Mouse (Mus musculus): Measurements from ENCODE around the gene Gm21887. TPM values are rescaled to one million over a fixed set of nuclear protein-coding genes. Genes with fewer than 3 reads are reported as not detected.
"Not testable (repeated sequence)": the region's sequence is repeated elsewhere in the genome, so short reads cannot be mapped to it uniquely, and the experiment has no call there.

Gm21887 gene
- total and polyA plus RNA-seq, 2 experiments from 2014 or later = 51.3 to 201 TPM

GRCm38 (mm10) chrX:170005194-170005593 lies 4.3 kb upstream of the Gm21887 start:
- H3K36me3 ChIP-seq (ENCODE audit: insufficient read depth, low read length); H3K4me1 ChIP-seq (ENCODE audit: insufficient read depth, low read length); H3K27me3 ChIP-seq (ENCODE audit: insufficient read depth, low read length); H3K4me2 ChIP-seq (ENCODE audit: low read depth, low read length, poor library complexity, severe bottlenecking); ATAC-seq (ENCODE audit: low FRiP score); H3K4me3 ChIP-seq (ENCODE audit: low read depth, low read length); DNase-seq (ENCODE audit: low spot score); H3K9ac ChIP-seq (replicated peaks; ENCODE audit: low read length, poor library complexity, severe bottlenecking); H3K27ac ChIP-seq (ENCODE audit: low read depth, low read length): not testable (repeated sequence)
- peaks cover 10% of the 10 kb centered on the region for H3K9me3 ChIP-seq (ENCODE audit: low read length)
- WGBS = 13% methylated on average over 13 of the region's 13 CpGs

- H3K4me3 ChIP-seq (ENCODE audit: low read depth, low read length); H3K27ac ChIP-seq (ENCODE audit: low read depth, low read length); ATAC-seq (ENCODE audit: low FRiP score); H3K4me1 ChIP-seq (ENCODE audit: insufficient read depth, low read length); H3K27me3 ChIP-seq (ENCODE audit: insufficient read depth, low read length); H3K4me2 ChIP-seq (ENCODE audit: low read depth, low read length, poor library complexity, severe bottlenecking); H3K36me3 ChIP-seq (ENCODE audit: insufficient read depth, low read length); DNase-seq (ENCODE audit: low spot score); H3K9ac ChIP-seq (replicated peaks; ENCODE audit: low read length, poor library complexity, severe bottlenecking): not testable (repeated sequence)
- peaks cover 14% of the 10 kb centered on the region for H3K9me3 ChIP-seq (ENCODE audit: low read length)
- 55% methylated on average over 1 of the region's 1 CpGs for WGBS
These were observed 3.7 kb upstream of the Gm21887 start for GRCm38 (mm10) chrX:170005695-170006297.

GRCm38 (mm10) chrX:170006694-170007247 lies 2.7 kb upstream of the Gm21887 start:
- not testable (repeated sequence) for H3K27me3 ChIP-seq (ENCODE audit: insufficient read depth, low read length); H3K4me2 ChIP-seq (ENCODE audit: low read depth, low read length, poor library complexity, severe bottlenecking); ATAC-seq (ENCODE audit: low FRiP score); H3K27ac ChIP-seq (ENCODE audit: low read depth, low read length); H3K36me3 ChIP-seq (ENCODE audit: insufficient read depth, low read length); H3K4me3 ChIP-seq (ENCODE audit: low read depth, low read length); H3K4me1 ChIP-seq (ENCODE audit: insufficient read depth, low read length); H3K9ac ChIP-seq (replicated peaks; ENCODE audit: low read length, poor library complexity, severe bottlenecking)
- peak; percentile 2 for DNase-seq (ENCODE audit: low spot score)
- 59% methylated on average over 3 of the region's 3 CpGs for WGBS
- peaks cover 19% of the 10 kb centered on the region for H3K9me3 ChIP-seq (ENCODE audit: low read length)

GRCm38 (mm10) chrX:170007375-170008178 lies 1.9 kb upstream of the Gm21887 start:
- peak; percentile 0 for DNase-seq (ENCODE audit: low spot score)
- H3K4me1 ChIP-seq (ENCODE audit: insufficient read depth, low read length); H3K36me3 ChIP-seq (ENCODE audit: insufficient read depth, low read length); H3K4me3 ChIP-seq (ENCODE audit: low read depth, low read length); H3K4me2 ChIP-seq (ENCODE audit: low read depth, low read length, poor library complexity, severe bottlenecking); H3K27me3 ChIP-seq (ENCODE audit: insufficient read depth, low read length); H3K27ac ChIP-seq (ENCODE audit: low read depth, low read length); H3K9ac ChIP-seq (replicated peaks; ENCODE audit: low read length, poor library complexity, severe bottlenecking); ATAC-seq (ENCODE audit: low FRiP score): not testable (repeated sequence)
- WGBS = 45% methylated on average over 2 of the region's 2 CpGs
- H3K9me3 ChIP-seq (ENCODE audit: low read length) = peaks cover 19% of the 10 kb centered on the region

GRCm38 (mm10) chrX:170008179-170008467 lies 1.3 kb upstream of the Gm21887 start:
- not testable (repeated sequence) for H3K36me3 ChIP-seq (ENCODE audit: insufficient read depth, low read length); H3K27ac ChIP-seq (ENCODE audit: low read depth, low read length); H3K27me3 ChIP-seq (ENCODE audit: insufficient read depth, low read length); H3K4me2 ChIP-seq (ENCODE audit: low read depth, low read length, poor library complexity, severe bottlenecking); H3K4me1 ChIP-seq (ENCODE audit: insufficient read depth, low read length); DNase-seq (ENCODE audit: low spot score); ATAC-seq (ENCODE audit: low FRiP score); H3K4me3 ChIP-seq (ENCODE audit: low read depth, low read length); H3K9ac ChIP-seq (replicated peaks; ENCODE audit: low read length, poor library complexity, severe bottlenecking)
- peaks cover 19% of the 10 kb centered on the region for H3K9me3 ChIP-seq (ENCODE audit: low read length)

GRCm38 (mm10) chrX:170008584-170008983 lies 875 bp upstream of the Gm21887 start:
- Histone ChIP-seq H3K4me3 (ENCODE audit: low read depth, low read length) (peak overlapping the region; percentile 48; the same call in 1 of the 2 replicates), H3K9me3 (ENCODE audit: low read length) (peaks cover 19% of the 10 kb centered on the region)
- not testable (repeated sequence) for DNase-seq (ENCODE audit: low spot score); H3K4me2 ChIP-seq (ENCODE audit: low read depth, low read length, poor library complexity, severe bottlenecking); H3K27ac ChIP-seq (ENCODE audit: low read depth, low read length); H3K9ac ChIP-seq (replicated peaks; ENCODE audit: low read length, poor library complexity, severe bottlenecking); H3K4me1 ChIP-seq (ENCODE audit: insufficient read depth, low read length); H3K27me3 ChIP-seq (ENCODE audit: insufficient read depth, low read length); H3K36me3 ChIP-seq (ENCODE audit: insufficient read depth, low read length); ATAC-seq (ENCODE audit: low FRiP score)
- WGBS = 44% methylated on average over 3 of the region's 3 CpGs

GRCm38 (mm10) chrX:170009801-170010221 lies 352 bp downstream of the Gm21887 start:
- Histone ChIP-seq H3K9ac (replicated peaks; ENCODE audit: low read length, poor library complexity, severe bottlenecking) (peak overlapping the region; percentile 71), H3K27ac (ENCODE audit: low read depth, low read length) (peak overlapping the region; percentile 83), H3K4me3 (ENCODE audit: low read depth, low read length) (peak overlapping the region; percentile 48), H3K9me3 (ENCODE audit: low read length) (peaks cover 19% of the 10 kb centered on the region)
- DNase-seq (ENCODE audit: low spot score) (peak; percentile 100), ATAC-seq (ENCODE audit: low FRiP score) (peak; percentile 97)
- H3K4me1 ChIP-seq (ENCODE audit: insufficient read depth, low read length); H3K27me3 ChIP-seq (ENCODE audit: insufficient read depth, low read length); H3K36me3 ChIP-seq (ENCODE audit: insufficient read depth, low read length); H3K4me2 ChIP-seq (ENCODE audit: low read depth, low read length, poor library complexity, severe bottlenecking): not testable (repeated sequence)
- WGBS = 59% methylated on average over 25 of the region's 25 CpGs
